Mouse (Mus musculus): ENCODE results near the gene Plekha6. TPM values are rescaled to one million over a fixed set of nuclear protein-coding genes. Genes with fewer than 3 reads are reported as not detected.
"Not testable (repeated sequence)": the region's sequence is repeated elsewhere in the genome, so short reads cannot be mapped to it uniquely, and the experiment has no call there.

Gene Plekha6
- polyA plus RNA-seq, 1 experiment, result not detected

DNA sequence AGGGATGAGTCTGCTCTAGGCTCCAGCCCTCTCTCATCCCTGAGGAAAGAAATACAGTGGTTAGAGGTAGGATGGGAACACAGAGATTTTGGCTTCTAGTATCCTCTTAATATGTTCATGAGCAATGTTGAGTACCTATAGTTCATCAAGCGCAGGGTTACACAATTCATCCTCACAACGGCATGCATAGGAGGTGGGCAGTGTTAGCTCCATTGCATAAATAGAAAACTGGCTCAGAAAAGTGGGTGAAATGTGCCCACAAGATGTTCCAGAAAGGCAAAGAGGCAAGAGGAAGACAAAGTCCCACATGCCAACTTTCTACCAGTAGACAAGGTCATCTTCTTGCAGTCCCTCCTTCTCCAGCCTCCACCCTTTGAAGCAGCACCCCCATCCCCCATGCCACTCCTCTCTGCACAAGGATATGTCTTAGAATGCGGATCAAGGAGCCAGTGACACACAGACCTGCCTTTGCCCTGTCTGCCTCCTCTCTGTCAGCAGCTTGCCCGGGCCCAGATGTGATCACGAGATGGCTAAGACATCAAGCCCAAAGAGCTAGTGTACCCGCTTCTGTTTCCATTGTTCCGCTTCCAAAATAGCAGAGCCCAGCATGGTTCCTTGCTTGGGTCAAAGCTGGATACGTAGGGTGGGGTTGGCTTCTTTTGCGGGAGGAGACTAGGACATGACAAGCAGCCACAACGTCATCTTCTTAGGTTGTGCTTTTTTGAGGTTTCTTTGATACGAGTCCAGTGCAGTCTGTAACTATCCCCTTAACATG, 168.8 kb downstream of the Plekha6 start:
- Histone ChIP-seq H3K4me3 (ENCODE audit: insufficient read depth, low read length) (no peak overlapping the region), H3K4me1 (ENCODE audit: control insufficient read depth, insufficient read depth, low read length) (no peaks in the 10 kb centered on the region), H3K27ac (ENCODE audit: insufficient read depth, low read depth, low read length) (no peak overlapping the region)
- TF ChIP-seq CTCF (IDR thresholded peaks at IDR 0.05; ENCODE audit: low read depth, low read length), result no peak
- TF ChIP-seq POLR2A (IDR thresholded peaks at IDR 0.05; ENCODE audit: borderline replicate concordance, low read depth, low read length), result no peak

DNA sequence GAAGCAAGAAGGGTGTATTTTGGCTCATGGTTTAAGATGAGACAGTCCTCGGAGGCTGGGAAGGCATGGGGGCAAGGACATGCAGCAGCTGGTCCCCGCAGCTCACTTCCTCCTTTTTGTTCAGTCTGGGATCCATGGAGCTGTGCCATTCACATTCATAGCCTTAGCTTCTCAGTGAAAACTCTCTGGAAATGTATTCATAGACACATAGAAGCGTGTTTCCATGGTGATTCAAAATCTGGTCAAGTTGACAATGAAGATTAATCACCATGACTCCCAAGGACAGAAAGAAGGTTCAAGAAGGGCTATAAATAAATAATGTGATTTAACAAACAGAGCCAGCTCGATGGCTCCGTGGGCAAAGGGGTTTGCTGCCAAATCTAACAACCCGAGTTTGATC, 169.9 kb downstream of the Plekha6 start:
- no peak overlapping the region for H3K27ac ChIP-seq (ENCODE audit: insufficient read depth, low read depth, low read length)
- no peaks in the 10 kb centered on the region for H3K4me1 ChIP-seq (ENCODE audit: control insufficient read depth, insufficient read depth, low read length)
- TF ChIP-seq CTCF (IDR thresholded peaks at IDR 0.05; ENCODE audit: low read depth, low read length), result no peak
- H3K4me3 ChIP-seq (ENCODE audit: insufficient read depth, low read length), result no peak overlapping the region

DNA sequence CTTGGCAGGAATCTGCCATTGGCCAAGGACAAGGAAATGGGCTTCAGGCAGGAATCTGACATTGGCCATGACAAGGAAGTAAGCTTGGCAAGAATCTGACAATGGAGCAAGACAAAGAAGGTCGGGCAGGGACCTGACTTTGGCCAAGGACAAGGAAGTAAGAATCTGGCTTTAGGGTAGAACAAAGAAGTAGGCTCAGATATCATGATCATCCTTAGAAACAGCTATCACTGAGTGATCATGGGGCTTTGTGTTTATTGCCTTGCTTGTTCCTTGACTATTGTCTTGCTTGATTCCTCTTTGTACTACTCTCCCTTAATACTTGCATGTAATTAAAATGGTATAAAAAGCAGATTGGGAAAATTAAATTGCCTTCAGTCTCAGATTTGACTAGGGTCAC, 176.4 kb downstream of the Plekha6 start:
- H3K27ac ChIP-seq (ENCODE audit: insufficient read depth, low read depth, low read length); H3K4me3 ChIP-seq (ENCODE audit: insufficient read depth, low read length); H3K4me1 ChIP-seq (ENCODE audit: control insufficient read depth, insufficient read depth, low read length): not testable (repeated sequence)

DNA sequence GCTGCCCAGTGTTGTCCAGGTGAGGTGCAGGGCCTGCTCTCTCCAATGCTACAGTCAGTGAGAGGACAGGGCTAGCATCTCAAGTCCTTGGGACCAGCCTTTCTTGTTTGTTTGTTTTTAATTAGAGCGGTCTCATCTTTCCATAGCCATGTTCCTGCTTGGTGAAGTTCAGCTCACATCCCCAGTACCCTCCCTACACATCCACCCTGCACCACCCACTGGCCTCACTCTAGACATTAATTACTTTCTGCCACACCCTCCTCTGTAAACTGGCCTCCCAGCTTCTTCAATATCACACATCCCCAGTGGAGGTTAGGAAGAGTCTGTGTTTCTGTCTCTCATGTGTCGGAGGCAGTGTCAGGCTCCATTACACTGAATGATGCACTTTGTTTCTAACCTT, 180.3 kb downstream of the Plekha6 start:
- Histone ChIP-seq H3K4me3 (ENCODE audit: insufficient read depth, low read length) (no peak overlapping the region), H3K4me1 (ENCODE audit: control insufficient read depth, insufficient read depth, low read length) (peaks cover 4% of the 10 kb centered on the region; the same call in 1 of the 2 replicates), H3K27ac (ENCODE audit: insufficient read depth, low read depth, low read length) (no peak overlapping the region)
- no peak for TF ChIP-seq CTCF (IDR thresholded peaks at IDR 0.05; ENCODE audit: low read depth, low read length)
- TF ChIP-seq POLR2A (IDR thresholded peaks at IDR 0.05; ENCODE audit: borderline replicate concordance, low read depth, low read length), result no peak

DNA sequence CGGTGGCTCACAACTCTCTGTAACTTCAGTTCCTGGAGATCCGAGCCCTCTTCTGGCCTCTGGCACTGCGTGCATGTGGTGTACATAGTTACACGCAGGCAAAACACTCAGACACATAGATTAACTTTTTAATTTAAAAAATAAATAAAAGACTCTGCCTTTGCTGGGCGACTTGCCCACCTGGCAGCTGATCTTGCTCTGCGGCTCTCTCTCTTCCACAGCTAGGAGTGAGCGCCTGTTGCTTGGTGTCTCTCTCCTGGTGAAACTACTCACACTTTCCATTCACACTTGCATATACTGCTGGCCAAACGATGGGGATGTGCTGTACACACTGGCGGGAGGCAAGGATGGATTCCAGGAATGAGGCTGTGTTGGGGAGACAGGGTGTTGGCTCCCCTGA, 182.5 kb downstream of the Plekha6 start:
- H3K4me1 ChIP-seq (ENCODE audit: control insufficient read depth, insufficient read depth, low read length), result peaks cover 4% of the 10 kb centered on the region; the same call in 1 of the 2 replicates
- no peak overlapping the region for H3K27ac ChIP-seq (ENCODE audit: insufficient read depth, low read depth, low read length)
- H3K4me3 ChIP-seq (ENCODE audit: insufficient read depth, low read length), result no peak overlapping the region
- TF ChIP-seq POLR2A (IDR thresholded peaks at IDR 0.05; ENCODE audit: borderline replicate concordance, low read depth, low read length) (no peak), CTCF (IDR thresholded peaks at IDR 0.05; ENCODE audit: low read depth, low read length) (no peak)

DNA sequence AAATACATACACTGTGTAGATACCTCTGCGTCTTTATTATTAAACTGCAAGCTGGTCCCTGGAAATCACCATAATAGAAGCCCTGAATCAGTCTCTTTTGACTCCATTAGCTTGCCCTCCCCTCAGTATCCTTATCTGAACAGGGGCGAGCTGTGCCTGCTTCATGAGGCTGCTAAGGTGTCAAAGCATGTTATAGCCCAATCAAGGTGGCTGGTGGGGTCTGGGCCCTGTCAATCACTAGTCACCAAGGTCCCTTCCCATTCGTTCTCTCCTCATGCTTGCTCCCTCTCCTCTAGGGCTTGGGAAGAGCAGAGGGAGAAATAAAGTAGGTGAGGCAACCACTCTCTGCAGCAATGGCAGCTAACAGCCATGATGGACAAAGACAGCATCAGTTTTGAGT, 183.2 kb downstream of the Plekha6 start:
- H3K4me1 ChIP-seq (ENCODE audit: control insufficient read depth, insufficient read depth, low read length), result peaks cover 4% of the 10 kb centered on the region; the same call in 1 of the 2 replicates
- H3K27ac ChIP-seq (ENCODE audit: insufficient read depth, low read depth, low read length), result no peak overlapping the region
- H3K4me3 ChIP-seq (ENCODE audit: insufficient read depth, low read length), result no peak overlapping the region
- TF ChIP-seq POLR2A (IDR thresholded peaks at IDR 0.05; ENCODE audit: borderline replicate concordance, low read depth, low read length), result no peak
- TF ChIP-seq CTCF (IDR thresholded peaks at IDR 0.05; ENCODE audit: low read depth, low read length), result no peak

DNA sequence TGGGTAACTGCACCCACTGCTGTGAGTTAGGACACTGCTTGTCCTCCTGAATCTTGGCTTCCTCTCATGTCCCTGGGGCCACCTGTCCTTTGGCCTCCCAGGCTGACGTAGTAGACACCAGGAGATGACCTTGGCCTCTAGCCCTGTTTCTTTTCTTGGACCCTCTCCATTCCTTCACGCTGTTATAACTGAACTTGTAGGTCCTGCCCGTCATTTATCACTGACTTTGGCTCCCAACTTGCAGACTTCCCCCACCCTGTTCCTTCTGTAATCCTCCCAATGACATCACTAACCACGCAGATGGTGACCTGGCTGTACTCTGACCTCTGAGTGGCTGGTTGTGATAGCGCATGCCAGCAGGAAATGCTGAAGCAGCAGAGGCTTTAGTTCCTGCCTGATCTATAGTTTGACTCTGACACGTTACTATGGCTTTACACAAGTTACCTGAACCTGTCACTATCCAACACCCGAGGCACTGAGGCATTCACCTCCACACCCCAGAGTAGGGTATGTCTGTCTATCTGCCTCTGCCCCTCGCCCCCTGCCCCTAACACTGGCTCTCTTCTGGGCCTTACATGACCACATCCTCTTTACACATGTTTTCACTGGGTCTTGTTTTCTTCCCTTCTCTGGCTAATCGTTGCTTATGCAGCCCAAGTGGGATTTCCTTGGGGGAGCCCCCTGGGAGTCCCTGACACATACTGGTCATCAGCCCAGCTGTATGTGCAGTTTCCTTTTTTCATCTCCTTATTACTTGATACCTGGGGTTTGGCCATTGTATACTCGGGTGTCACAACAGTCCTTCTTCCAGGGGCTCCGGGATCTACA, 183.9 kb downstream of the Plekha6 start:
- Histone ChIP-seq H3K27ac (ENCODE audit: insufficient read depth, low read depth, low read length) (no peak overlapping the region), H3K4me3 (ENCODE audit: insufficient read depth, low read length) (no peak overlapping the region), H3K4me1 (ENCODE audit: control insufficient read depth, insufficient read depth, low read length) (peaks cover 4% of the 10 kb centered on the region; the same call in 1 of the 2 replicates)
- no peak for TF ChIP-seq CTCF (IDR thresholded peaks at IDR 0.05; ENCODE audit: low read depth, low read length)
- TF ChIP-seq POLR2A (IDR thresholded peaks at IDR 0.05; ENCODE audit: borderline replicate concordance, low read depth, low read length), result no peak

DNA sequence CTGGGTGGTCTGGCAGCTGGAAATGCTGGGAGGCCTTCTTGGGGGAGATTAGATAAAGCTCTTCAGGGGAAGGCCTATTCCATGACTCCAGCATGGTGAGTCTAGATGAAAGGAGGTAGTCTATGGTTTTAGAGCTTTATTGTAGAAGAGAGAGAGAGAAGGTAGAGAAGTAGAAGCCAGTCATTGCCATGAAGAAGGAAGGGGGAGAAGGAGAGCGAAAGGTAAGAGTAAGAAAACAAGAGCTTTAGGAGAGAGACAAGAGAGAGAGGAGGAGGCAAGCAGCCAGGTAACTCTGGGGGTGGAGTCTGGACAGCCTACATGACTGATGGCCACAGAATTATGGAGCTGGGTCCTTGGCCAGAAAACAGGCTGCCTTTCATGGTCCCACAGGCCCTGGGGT, 186.2 kb downstream of the Plekha6 start, which contains the start of gene Ren1:
Ren1 (plus strand) TSS at position 301 of the 400 bp plus-strand sequence.
- TF ChIP-seq CTCF (IDR thresholded peaks at IDR 0.05; ENCODE audit: low read depth, low read length), result no peak
- no peak for TF ChIP-seq POLR2A (IDR thresholded peaks at IDR 0.05; ENCODE audit: borderline replicate concordance, low read depth, low read length)
- no peak within 1 kb of the TSS for H3K27ac ChIP-seq (ENCODE audit: insufficient read depth, low read depth, low read length)
- peaks cover 4% of the 10 kb centered on the region; the same call in 1 of the 2 replicates for H3K4me1 ChIP-seq (ENCODE audit: control insufficient read depth, insufficient read depth, low read length)
- H3K4me3 ChIP-seq (ENCODE audit: insufficient read depth, low read length), result no peak within 1 kb of the TSS

DNA sequence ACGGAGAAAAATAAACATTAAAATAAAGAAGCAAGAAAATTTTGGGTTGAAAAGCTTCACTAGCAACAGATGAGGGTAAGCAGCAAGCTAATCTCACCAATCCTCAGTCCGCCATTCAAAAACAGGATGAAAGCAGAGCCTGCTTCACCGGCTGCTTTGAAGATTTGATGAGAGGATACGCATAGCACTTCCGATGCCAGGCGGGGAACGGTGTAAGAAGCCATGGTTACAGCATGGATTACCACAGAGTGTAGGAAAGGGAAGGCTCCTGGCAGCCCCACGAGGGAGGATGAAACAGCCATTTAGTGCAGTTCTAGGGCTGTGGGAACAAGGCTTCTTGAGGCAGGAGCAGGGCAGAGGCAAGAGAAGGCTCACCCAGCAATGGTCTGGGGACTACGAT, 187.8 kb downstream of the Plekha6 start:
- TF ChIP-seq POLR2A (IDR thresholded peaks at IDR 0.05; ENCODE audit: borderline replicate concordance, low read depth, low read length), result no peak
- no peak for TF ChIP-seq CTCF (IDR thresholded peaks at IDR 0.05; ENCODE audit: low read depth, low read length)
- Histone ChIP-seq H3K27ac (ENCODE audit: insufficient read depth, low read depth, low read length) (no peak overlapping the region), H3K4me1 (ENCODE audit: control insufficient read depth, insufficient read depth, low read length) (peaks cover 4% of the 10 kb centered on the region; the same call in 1 of the 2 replicates), H3K4me3 (ENCODE audit: insufficient read depth, low read length) (no peak overlapping the region)

Other genes starting within 250 kb of the Plekha6 start
- 81.8 and 101 TPM in 2 replicates for gene Mdm4, start 133.6 kb upstream of the Plekha6 start, polyA plus RNA-seq (2012; ENCODE audit: insufficient read depth, insufficient read length, missing spikeins)
- 0.07 TPM in 1 of 2 replicates, not detected in the other for gene Pik3c2b, start 118.5 kb upstream of the Plekha6 start, polyA plus RNA-seq (2012; ENCODE audit: insufficient read depth, insufficient read length, missing spikeins)
- gene Ppp1r15b, start 33.1 kb upstream of the Plekha6 start, polyA plus RNA-seq (2012; ENCODE audit: insufficient read depth, insufficient read length, missing spikeins), result 36.1 and 37.4 TPM in 2 replicates
- gene Golt1a, start 145.6 kb downstream of the Plekha6 start, polyA plus RNA-seq (2012; ENCODE audit: insufficient read depth, insufficient read length, missing spikeins), result not detected in 2 replicates
- gene Kiss1, start 157.7 kb downstream of the Plekha6 start, polyA plus RNA-seq (2012; ENCODE audit: insufficient read depth, insufficient read length, missing spikeins), result not detected in 2 replicates
- gene Ren1, start 186.3 kb downstream of the Plekha6 start, polyA plus RNA-seq (2012; ENCODE audit: insufficient read depth, insufficient read length, missing spikeins), result not detected in 2 replicates
- not detected in 2 replicates for gene Etnk2, start 199.4 kb downstream of the Plekha6 start, polyA plus RNA-seq (2012; ENCODE audit: insufficient read depth, insufficient read length, missing spikeins)